Mouse (Mus musculus) liver, postnatal 0 days (tissue): ENCODE results near the gene Bsg.

Source experiments
- CTCF ChIP-seq: sonication (generic); IDR thresholded peaks from 2 replicates; pipeline ENCODE4 v1.5.1; 2016; ENCODE audit warnings: antibody characterized with exemption, low read depth
- EP300 ChIP-seq: IDR thresholded peaks from 2 replicates; pipeline ENCODE4 v1.6.1; 2016; ENCODE audit warnings: antibody characterized with exemption, low read depth, mild to moderate bottlenecking

- TF ChIP-seq CTCF: peak; percentile 67
- no peak for TF ChIP-seq EP300
Measured at GRCm38 (mm10) chr10:79712029-79712428, 7.7 kb downstream of the Bsg start.
